Mouse (Mus musculus) brain, embryonic 14.5 days (tissue): ENCODE measurements around the gene Nfkb2.

Experiments used
- CTCF ChIP-seq: fragments of 200-500 bp; IDR thresholded peaks from 2 replicates; pipeline ENCODE4 v1.5.1; 2012; ENCODE audit warnings: inconsistent platforms, mild to moderate bottlenecking, moderate library complexity, borderline replicate concordance; ENCODE audit not compliant: insufficient read depth, insufficient read length; ENCODE audit errors: extremely low read depth
- POLR2A ChIP-seq: fragments of 200-500 bp; IDR thresholded peaks from 2 replicates; pipeline ENCODE4 v1.6.1; 2012; ENCODE audit warnings: mild to moderate bottlenecking, inconsistent platforms, borderline replicate concordance; ENCODE audit not compliant: poor library complexity, insufficient read depth, insufficient read length, severe bottlenecking; ENCODE audit errors: extremely low read depth

DNA sequence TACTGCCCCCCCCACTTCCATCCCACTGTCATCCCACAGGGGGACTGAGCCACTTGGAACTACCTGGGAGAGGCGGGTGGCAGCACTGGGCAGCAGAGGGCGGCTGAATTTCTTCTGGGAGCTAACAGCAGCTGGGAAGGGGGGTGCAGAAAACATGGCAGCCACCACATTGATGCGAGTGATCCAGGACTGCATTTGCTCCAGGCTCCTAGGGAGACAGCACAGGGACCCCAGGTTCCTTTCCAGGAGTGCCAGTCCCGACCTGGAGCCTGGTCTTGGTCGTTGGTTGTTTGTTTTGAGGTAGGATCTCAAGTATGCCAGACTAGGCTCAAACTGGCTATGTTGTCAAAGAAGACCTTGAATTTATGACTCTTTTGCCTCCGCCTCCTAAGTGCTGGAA, 9.5 kb downstream of the Nfkb2 start:
- TF ChIP-seq CTCF = no peak
- no peak for TF ChIP-seq POLR2A
